Mouse (Mus musculus) kidney, adult 8-10 months (tissue): ENCODE measurements around the gene Hpse.

Experiments
- DNase-seq, 2 experiments: peaks; one replicate each; pipeline ENCODE4 v3.0.0; 2022

The Hpse gene

GRCm38 (mm10) chr5:100719235-100720088 lies at the start of gene Hpse:
TSS of gene Hpse (minus strand) at chr5:100719716.
- peak in 1 of 2 experiments; percentile 5 for DNase-seq

- no peak for DNase-seq
Measured at GRCm38 (mm10) chr5:100766026-100766425, 46.5 kb upstream of the Hpse start.

GRCm38 (mm10) chr5:100761736-100762135 lies 42.2 kb upstream of the Hpse start:
- no peak for DNase-seq

- no peak for DNase-seq
Measured at GRCm38 (mm10) chr5:100760049-100760663, 40.6 kb upstream of the Hpse start.

DNA sequence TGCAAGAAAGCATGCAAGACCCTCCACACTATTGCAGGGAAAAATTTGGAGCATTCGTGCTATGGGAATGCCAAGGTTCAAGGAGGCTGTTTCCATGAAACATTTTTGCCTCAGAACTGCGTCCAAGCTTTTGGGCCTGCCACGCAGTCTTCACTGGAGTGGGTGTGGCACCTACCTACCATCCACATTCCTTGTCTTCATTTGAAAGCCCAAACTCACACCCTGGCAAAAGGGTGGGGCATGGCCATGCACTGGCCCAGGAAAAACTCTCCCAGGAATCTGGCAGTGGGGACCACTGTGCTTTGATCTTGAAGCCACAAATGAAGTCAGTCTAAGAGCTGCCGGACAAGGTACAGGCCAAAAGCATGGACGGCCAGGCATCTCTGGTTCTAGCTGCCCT lies 38.6 kb upstream of the Hpse start:
- no peak for DNase-seq

- no peak for DNase-seq
Measured at GRCm38 (mm10) chr5:100753407-100753806, 33.9 kb upstream of the Hpse start.

DNA sequence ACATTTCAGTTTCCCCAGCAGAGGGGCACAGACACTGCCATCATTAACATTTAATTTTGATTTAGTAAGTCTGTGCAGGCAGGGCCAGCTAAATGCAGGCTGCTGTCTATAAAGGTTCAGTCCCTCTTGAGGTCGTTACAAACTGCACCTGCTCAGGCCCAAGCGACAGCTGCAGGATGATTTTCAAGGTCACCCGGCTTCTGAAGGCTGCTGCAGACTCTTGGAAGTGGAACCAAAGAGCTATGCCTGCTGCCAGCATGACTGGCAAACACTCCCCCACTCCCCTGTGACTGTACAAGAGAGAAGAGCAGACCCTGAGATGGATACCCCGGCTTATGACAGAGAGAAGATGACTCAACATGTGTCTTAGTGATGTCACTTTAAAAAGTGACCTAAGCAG lies 32.1 kb upstream of the Hpse start:
- DNase-seq: no peak

- no peak for DNase-seq
Measured at GRCm38 (mm10) chr5:100750617-100751255, 31.2 kb upstream of the Hpse start.

DNA sequence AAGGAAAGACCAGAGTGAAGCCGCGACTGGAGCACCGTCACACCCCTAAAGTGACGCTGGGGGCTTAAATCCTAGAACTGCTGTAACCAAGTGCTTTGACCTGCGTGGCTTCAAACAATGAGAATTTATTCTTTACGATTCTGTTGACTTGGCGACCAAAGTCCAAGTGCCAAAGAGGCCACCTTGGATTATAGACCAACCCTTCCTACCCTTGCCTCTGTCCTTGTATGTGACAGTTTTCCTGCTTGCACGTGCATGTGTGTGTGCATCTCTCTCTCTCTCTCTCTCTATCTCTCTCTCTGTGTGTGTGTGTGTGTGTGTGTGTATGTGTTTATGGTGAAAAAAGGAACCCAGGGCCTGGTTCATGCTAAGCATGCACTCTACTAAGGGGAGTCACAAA lies 19.3 kb upstream of the Hpse start:
- no peak for DNase-seq

DNA sequence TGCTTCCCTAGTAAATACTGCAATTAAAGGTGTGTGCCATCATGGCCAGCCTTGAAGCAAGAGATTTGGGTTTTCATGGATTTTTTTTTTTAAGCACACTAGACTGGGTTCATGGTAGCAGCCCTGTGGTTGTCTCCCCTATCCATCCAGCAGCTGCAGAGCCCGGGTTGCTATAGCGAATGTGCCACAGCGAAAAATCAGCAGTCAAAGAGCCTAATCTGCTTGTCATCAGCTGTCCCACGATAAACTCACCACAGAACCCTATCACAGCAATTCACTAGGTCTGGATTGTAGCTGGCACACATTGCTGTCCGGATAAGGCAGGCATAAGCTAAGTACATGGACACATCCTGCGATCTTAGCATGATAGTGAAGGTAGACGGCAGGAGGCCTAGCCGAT lies 17.4 kb upstream of the Hpse start:
- no peak for DNase-seq

GRCm38 (mm10) chr5:100734535-100734934 lies 15.0 kb upstream of the Hpse start:
- no peak for DNase-seq

DNA sequence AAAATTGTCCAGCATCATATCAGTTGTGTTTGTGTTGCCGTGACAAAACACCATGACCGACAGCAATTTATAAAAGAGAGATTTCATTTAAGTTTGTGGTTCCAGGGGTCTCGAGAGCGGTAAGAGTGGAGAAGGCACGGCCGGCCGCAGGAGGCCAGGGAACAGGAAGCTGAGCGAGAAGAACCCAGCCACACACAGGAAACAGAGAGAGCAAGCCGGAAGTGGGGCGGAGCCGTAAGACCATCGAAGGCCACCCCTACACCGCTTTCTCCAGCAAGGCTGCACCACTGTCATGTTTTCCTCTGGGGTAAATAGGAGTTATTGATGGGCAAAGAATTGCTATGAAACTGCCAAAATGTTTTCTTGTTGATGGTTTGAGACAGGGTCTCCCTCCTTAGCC lies 9.2 kb upstream of the Hpse start:
- DNase-seq: no peak

DNA sequence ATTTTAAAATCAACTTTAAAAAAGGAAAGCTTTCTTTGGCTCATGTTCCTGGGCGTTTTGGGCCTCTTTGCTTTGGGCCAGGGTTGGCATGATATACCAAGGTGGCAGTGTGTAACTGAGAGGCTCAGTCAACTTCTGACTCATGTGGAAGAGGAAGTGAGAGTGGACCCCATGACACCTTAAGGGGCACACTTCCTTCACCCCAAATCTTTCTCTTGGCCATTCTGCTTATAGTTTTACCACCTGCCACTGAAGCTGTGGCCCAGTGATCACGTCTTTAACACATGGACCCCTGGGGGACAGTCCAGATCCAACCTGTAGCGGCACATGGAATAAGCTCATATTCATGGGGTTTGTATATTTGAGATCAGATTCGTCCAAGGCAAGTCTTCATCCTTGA lies 6.5 kb upstream of the Hpse start:
- no peak for DNase-seq

DNA sequence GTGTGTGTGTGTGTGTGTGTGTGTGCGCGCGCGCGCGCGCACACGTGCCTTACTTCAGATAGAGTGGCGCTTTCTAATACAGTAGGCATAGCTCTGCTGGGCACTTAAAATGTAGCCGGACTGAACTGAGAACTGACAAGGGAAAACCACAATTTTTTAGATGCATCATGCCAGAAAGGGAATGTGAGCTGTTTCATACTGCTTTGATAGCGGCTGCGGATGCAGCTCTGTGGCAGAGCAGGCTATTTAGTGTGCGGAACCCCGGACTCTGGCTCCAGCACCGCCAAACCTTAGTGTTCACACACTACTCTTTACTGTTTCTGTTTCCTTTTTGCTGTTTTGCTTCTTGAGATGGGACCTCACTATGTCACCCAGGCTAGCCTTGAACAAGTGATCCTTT lies 2.8 kb downstream of the Hpse start:
- DNase-seq: no peak

GRCm38 (mm10) chr5:100711219-100711618 lies 8.3 kb downstream of the Hpse start:
- DNase-seq: no peak

- no peak for DNase-seq
Measured at GRCm38 (mm10) chr5:100710012-100710411, 9.5 kb downstream of the Hpse start.

DNA sequence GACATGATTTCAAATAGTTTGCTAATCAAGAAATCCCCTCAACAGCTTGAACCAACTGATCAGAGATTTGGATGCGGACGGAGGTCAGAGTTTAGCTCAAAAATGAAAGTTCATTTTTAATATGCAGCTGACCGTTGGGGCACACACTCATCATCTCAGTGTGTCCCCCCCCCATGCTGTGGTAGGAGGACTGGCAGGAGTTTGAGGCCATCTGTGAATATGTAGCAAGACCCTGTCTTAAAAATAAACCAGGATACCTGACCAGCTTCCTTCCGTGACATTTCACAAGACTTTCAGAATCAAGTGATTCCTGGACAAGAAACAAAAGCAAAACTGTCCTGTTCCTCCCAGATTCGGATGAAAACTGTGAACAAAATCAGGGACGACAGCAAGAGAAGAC lies 10.5 kb downstream of the Hpse start:
- DNase-seq: no peak

GRCm38 (mm10) chr5:100706675-100707074 lies 12.8 kb downstream of the Hpse start:
- no peak for DNase-seq

DNA sequence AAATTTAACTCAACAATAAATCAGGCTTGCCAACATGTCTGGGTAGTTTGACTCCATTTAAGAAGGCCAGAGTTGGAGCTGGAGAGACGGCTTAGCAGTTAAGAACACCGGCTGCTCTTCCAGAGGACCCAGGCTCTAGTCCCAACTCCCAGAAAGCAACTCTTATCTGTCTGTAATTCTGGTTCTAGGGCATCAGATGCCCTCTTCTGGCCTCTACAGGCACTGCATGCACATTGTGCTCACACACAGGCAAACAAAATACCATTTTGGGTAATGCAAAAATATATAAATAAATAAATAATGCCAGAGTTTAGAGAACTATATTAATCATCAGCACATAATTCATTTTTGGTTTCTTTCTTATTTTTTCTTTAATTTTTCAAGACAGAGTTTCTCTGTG lies 15.2 kb downstream of the Hpse start:
- no peak for DNase-seq

DNA sequence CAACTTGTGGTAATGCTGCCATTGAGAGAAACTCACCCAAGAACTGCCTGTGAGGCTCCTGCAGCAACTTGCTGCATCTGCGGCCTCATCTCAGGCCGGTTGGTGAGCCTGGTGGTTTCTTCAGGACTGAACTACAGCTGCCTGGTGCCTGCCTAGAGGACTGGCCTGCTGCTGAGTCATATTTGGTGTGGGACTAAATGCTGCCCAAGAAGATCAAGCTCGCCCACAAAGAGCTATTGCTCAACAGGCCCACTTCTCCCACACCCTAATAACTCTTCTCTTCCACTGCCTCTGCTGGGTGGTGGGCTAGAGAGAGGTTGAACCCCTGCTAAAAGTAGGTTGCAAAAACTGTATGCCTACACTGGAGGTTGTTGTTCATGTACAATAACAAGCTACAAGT lies 17.2 kb downstream of the Hpse start:
- DNase-seq: no peak

DNA sequence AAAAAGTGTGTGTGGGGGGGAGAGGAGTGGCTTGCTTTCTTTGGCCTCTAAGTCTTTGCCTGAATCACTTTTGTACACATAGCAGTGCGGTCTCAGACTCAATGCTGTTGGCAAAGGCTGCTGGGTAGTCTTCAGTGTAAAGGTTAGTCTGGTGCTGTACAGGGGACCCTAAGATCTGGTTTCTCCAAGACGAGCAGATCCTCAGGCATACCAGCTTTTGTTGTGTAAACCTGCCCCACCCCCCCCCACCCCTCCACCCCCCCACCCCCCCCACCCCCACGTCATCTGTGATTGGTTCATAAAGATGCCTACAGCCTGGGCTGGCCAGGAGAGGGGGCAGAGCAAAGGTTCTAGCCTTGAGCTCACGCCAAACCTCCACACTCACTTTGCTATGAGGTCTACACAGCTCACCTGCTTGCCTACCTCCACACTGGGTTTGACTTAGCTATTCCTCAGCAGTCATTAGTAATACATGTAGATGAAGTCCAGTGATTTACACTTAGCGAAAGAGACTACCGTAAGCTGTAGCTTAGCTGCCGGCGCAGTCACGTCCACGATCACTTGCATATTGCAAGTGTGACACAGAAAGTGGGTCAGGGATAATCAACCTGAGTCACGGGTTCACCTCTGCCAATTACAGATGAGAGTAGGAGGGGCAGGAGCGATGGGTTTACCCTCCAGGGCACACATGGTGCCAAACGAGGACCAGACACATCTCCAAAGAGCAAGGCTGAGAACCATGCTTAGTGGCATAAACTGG lies 18.5 kb downstream of the Hpse start:
- DNase-seq: no peak

- DNase-seq: no peak
Measured at GRCm38 (mm10) chr5:100697886-100698285, 21.6 kb downstream of the Hpse start.

DNA sequence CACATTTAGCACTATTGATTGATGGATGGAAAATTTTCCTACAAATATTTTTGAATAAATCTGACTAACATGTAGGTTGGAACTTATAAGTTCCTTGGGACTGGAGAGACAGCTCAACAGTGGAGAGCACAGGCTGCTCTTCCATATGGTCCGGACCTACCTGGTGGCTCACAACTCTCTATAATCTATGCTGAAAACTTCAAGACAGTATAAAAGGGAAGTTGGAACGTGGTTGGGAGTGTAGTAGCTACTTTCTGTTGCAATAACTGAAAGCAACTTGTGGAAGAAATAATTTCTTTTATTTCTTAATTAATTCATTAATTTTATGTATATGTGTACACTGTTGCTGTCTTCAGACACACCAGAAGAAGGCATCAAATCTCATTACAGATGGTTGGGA lies 22.1 kb downstream of the Hpse start:
- DNase-seq: no peak
